Mouse (Mus musculus) monocyte, adult 5-6 weeks (primary cell): ENCODE results near the gene Hoxd10. TPM values are rescaled to one million over a fixed set of nuclear protein-coding genes. Genes with fewer than 3 reads are reported as not detected.

Source experiments
- ATAC-seq: fragments of 153-309, 156-312 bp; replicated peaks from 2 replicates; pipeline ENCODE4 v1.8.0; 2017; ENCODE audit warnings: mild to moderate bottlenecking; ENCODE audit not compliant: low TSS enrichment, insufficient number of reproducible peaks, severe bottlenecking, poor library complexity, low FRiP score
- total RNA-seq: library from RNA; stranded (forward); fragments of 200-1000, 200-491, 200-594 nt; gene quantifications from 3 replicates; pipeline ENCODE4 v1.2.3, GENCODE M21; 2017

The Hoxd10 gene
- total RNA-seq, 1 experiment from 2014 or later, result not detected

GRCm38 (mm10) chr2:74735851-74736687, 44.3 kb downstream of the Hoxd10 start:
- no peak for ATAC-seq

GRCm38 (mm10) chr2:74736688-74737577, 45.2 kb downstream of the Hoxd10 start:
- ATAC-seq, result no peak

GRCm38 (mm10) chr2:74737578-74738070, 45.9 kb downstream of the Hoxd10 start:
- ATAC-seq, result no peak

GRCm38 (mm10) chr2:74738623-74739475, 47.1 kb downstream of the Hoxd10 start:
- no peak for ATAC-seq

DNA sequence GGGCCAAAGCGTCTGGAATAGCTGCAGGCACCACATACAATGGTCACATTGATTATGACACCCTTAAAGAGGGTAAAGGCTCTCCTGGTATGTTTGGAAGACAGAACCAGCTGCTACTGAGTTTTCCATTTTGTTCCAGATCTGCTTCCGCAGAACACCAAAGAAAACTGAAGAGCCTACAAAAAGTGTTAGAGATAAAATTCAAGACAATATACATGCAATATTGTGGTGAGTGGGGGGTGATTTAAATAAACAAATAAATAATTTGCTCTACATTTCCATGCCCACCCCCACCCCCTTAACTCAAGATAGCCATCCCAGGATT, 47.7 kb downstream of the Hoxd10 start:
- no peak for ATAC-seq

DNA sequence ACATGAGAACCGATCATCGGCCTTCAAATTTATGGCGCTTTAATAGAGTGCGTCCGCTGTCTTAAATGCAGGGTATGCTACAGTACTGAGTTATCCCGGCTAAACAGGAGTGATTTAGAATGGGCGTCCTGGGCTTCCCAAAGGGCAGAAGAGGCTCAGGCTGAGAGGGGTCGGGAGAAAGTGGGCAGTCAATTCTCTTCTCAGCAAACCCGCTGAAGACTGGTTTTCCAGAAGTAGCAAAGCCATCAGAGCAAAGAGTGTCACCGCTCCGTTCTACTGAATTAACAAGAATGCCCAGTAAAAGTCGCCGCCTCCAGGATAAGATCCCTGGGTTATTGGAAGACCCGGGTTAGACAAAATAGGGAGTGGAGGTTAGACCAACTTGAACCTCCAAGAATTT, 48.1 kb downstream of the Hoxd10 start:
- ATAC-seq, result no peak

GRCm38 (mm10) chr2:74740311-74741091, 48.8 kb downstream of the Hoxd10 start:
- ATAC-seq, result no peak

DNA sequence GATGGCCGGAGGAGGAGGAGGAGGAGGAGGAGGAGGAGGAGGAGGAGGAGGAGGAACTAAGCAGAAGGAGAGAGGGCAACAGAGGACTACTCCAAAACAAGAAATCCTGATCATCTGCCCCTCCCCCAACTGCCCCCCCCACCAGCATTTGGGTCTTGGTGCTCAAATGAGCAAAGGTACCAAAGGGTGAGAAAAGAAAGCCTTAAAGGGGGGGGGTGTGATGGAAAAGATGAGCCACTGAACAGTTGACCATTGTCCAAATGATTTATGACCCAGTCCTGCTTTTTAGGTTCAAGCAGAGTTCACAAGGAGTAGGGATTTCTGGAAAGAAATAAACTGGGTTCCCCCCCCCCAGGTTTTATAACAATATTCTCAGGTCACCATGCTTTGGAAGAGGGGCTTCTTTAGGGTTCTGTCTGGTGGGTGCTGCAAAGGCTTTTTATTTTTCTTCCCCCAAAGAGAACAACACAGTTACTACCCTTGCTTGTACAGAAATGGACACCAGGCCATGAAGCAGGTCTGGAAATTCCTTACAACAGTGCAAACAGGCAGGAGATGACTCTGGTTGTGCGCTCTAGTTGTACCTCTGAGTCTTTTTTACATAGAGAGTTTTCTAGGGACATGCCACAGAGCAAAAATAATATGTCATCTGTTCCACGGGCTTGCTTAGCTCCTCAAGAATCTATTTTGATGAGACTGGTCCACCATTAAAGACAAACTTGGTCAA, 49.7 kb downstream of the Hoxd10 start:
- ATAC-seq, result no peak

- no peak for ATAC-seq
Observed at GRCm38 (mm10) chr2:74741979-74742277, 50.2 kb downstream of the Hoxd10 start.

Other genes starting within 250 kb of the Hoxd10 start
- 23.9 to 47.3 TPM (median 36.4 TPM) in 3 replicates for gene Lnpk, start 112.5 kb upstream of the Hoxd10 start, total RNA-seq
- gene Evx2, start 32.4 kb upstream of the Hoxd10 start, total RNA-seq, result not detected in 3 replicates
- not detected in 3 replicates for gene Hoxd13, start 23.6 kb upstream of the Hoxd10 start, total RNA-seq
- not detected in 3 replicates for gene Hoxd12, start 16.9 kb upstream of the Hoxd10 start, total RNA-seq
- not detected in 3 replicates for gene Hoxd11, start 12.4 kb upstream of the Hoxd10 start, total RNA-seq
- gene Hoxd9, start 5.8 kb downstream of the Hoxd10 start, total RNA-seq, result not detected in 3 replicates
- not detected in 3 replicates for gene Hoxd8, start 12.7 kb downstream of the Hoxd10 start, total RNA-seq
- not detected in 3 replicates for gene Hoxd3, start 20.0 kb downstream of the Hoxd10 start, total RNA-seq
- gene Hoxd4, start 20.0 kb downstream of the Hoxd10 start, total RNA-seq, result not detected in 3 replicates
- not detected in 3 replicates for gene Gm28230, start 34.8 kb downstream of the Hoxd10 start, total RNA-seq
- not detected in 3 replicates for gene Hoxd1, start 71.1 kb downstream of the Hoxd10 start, total RNA-seq
- gene Mtx2, start 133.9 kb downstream of the Hoxd10 start, total RNA-seq, result 12.6 to 28.7 TPM (median 26.8 TPM) in 3 replicates